Mouse (Mus musculus): ENCODE measurements around the gene Ccnq. TPM values are rescaled to one million over a fixed set of nuclear protein-coding genes. Genes with fewer than 3 reads are reported as not detected.

Ccnq gene
- polyA plus RNA-seq, 1 experiment from 2014 or later: 35.1 TPM

DNA sequence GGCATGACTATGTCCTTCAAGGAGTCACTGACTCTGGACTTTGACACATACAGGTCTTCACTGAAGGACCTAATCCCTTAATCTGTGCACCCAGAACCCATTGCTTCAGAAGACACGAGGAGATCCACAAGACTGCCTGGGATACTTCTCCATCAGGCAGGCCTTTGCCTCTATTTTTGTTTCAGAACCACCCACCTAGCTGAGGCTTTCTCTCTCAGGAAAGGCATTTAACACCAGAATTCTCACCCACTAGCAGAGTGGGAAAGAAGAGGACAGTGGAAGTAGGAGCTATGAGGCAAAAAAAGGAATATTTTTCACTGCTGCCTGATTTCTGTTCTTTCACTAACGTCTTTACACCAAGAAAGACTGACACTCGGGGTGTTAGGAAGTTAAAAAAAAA is 25.2 kb downstream of the Ccnq start:
- Histone ChIP-seq H3K27me3 (ENCODE audit: control insufficient read depth, insufficient read depth, low read depth, low read length) (no peaks in the 10 kb centered on the region), H3K27ac (ENCODE audit: low read length) (no peak overlapping the region), H3K36me3 (ENCODE audit: control insufficient read depth, insufficient read depth, low read length) (no peaks in the 10 kb centered on the region), H3K9ac (ENCODE audit: low read length) (no peak overlapping the region), H3K4me2 (ENCODE audit: low read depth, low read length) (no peak overlapping the region), H3K9me3 (ENCODE audit: control insufficient read depth, low read length) (no peaks in the 10 kb centered on the region), H3K4me3 (ENCODE audit: low read length) (no peak overlapping the region), H3K4me1 (replicated peaks; ENCODE audit: control insufficient read depth, insufficient read depth, low read length) (no peaks in the 10 kb centered on the region)
- WGBS: 66% methylated on average over 3 of the region's 3 CpGs
- no peak for ATAC-seq (ENCODE audit: low read depth)

DNA sequence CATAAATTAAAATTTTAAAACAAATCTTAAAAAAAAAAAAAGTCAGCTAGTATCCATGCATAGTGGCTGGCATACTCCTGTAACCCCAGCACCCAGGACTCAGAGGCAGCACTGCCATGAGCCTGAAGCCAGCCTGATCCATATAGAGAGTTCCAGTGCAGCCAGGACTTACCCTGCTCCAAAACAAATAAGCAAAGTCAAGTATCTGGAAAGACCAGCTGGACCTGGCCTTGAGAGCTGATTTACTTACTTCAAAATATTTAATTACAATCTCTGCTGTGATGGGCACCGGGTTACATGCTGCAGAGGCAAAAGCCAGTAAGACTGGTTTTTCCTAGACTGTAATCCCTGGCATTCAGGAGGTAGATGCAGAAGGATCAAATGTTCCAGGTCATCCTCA is 26.7 kb downstream of the Ccnq start:
- no peaks in the 10 kb centered on the region for H3K27me3 ChIP-seq (ENCODE audit: control insufficient read depth, insufficient read depth, low read depth, low read length)
- H3K27ac ChIP-seq (ENCODE audit: low read length): no peak overlapping the region
- peak; percentile 82 for ATAC-seq (ENCODE audit: low read depth)
- no peaks in the 10 kb centered on the region for H3K9me3 ChIP-seq (ENCODE audit: control insufficient read depth, low read length)
- WGBS: 50% methylated on average over 1 of the region's 1 CpGs
- no peak overlapping the region for H3K4me2 ChIP-seq (ENCODE audit: low read depth, low read length)
- no peaks in the 10 kb centered on the region for H3K4me1 ChIP-seq (replicated peaks; ENCODE audit: control insufficient read depth, insufficient read depth, low read length)
- no peak overlapping the region for H3K9ac ChIP-seq (ENCODE audit: low read length)
- H3K36me3 ChIP-seq (ENCODE audit: control insufficient read depth, insufficient read depth, low read length): no peaks in the 10 kb centered on the region
- H3K4me3 ChIP-seq (ENCODE audit: low read length): no peak overlapping the region

- Histone ChIP-seq H3K4me3 (ENCODE audit: low read length) (no peak overlapping the region), H3K27ac (ENCODE audit: low read length) (peak overlapping the region; percentile 76), H3K4me1 (replicated peaks; ENCODE audit: control insufficient read depth, insufficient read depth, low read length) (no peaks in the 10 kb centered on the region), H3K9ac (ENCODE audit: low read length) (no peak overlapping the region), H3K9me3 (ENCODE audit: control insufficient read depth, low read length) (no peaks in the 10 kb centered on the region), H3K4me2 (ENCODE audit: low read depth, low read length) (no peak overlapping the region), H3K27me3 (ENCODE audit: control insufficient read depth, insufficient read depth, low read depth, low read length) (no peaks in the 10 kb centered on the region), H3K36me3 (ENCODE audit: control insufficient read depth, insufficient read depth, low read length) (no peaks in the 10 kb centered on the region)
- 60% methylated on average over 2 of the region's 2 CpGs for WGBS
- ATAC-seq (ENCODE audit: low read depth): peak; percentile 78
Observed at GRCm38 (mm10) chr11:78721419-78721818, 30.1 kb downstream of the Ccnq start.

DNA sequence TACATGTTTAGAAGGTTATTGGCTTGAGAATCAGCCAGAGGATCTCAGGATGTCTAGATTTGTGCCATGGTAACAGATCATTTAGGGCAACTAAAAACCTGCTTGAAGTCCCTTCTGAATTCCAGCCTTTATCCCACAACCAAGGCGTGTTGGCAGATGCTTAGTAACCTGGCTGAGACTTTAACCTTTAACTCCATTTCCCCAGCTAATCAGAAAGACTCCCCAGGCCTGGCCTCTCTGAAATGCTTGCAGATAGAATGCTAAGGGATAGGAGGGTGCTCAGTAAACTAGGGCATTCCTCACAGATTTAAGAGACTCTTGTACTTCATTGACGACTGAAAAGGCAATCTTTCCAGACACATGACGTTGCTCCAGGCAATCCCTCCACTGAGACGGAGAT is 33.9 kb downstream of the Ccnq start:
- no peak overlapping the region for H3K4me2 ChIP-seq (ENCODE audit: low read depth, low read length)
- H3K27ac ChIP-seq (ENCODE audit: low read length): no peak overlapping the region
- 43% methylated on average over 4 of the region's 4 CpGs for WGBS
- H3K36me3 ChIP-seq (ENCODE audit: control insufficient read depth, insufficient read depth, low read length): no peaks in the 10 kb centered on the region
- no peaks in the 10 kb centered on the region for H3K9me3 ChIP-seq (ENCODE audit: control insufficient read depth, low read length)
- no peaks in the 10 kb centered on the region for H3K4me1 ChIP-seq (replicated peaks; ENCODE audit: control insufficient read depth, insufficient read depth, low read length)
- no peaks in the 10 kb centered on the region for H3K27me3 ChIP-seq (ENCODE audit: control insufficient read depth, insufficient read depth, low read depth, low read length)
- H3K9ac ChIP-seq (ENCODE audit: low read length): no peak overlapping the region
- H3K4me3 ChIP-seq (ENCODE audit: low read length): no peak overlapping the region
- no peak for ATAC-seq (ENCODE audit: low read depth)

- Histone ChIP-seq H3K4me3 (ENCODE audit: low read length) (no peak overlapping the region), H3K36me3 (ENCODE audit: control insufficient read depth, insufficient read depth, low read length) (no peaks in the 10 kb centered on the region), H3K27ac (ENCODE audit: low read length) (no peak overlapping the region), H3K4me1 (replicated peaks; ENCODE audit: control insufficient read depth, insufficient read depth, low read length) (no peaks in the 10 kb centered on the region; the same call in 1 of the 2 replicates), H3K9me3 (ENCODE audit: control insufficient read depth, low read length) (no peaks in the 10 kb centered on the region), H3K27me3 (ENCODE audit: control insufficient read depth, insufficient read depth, low read depth, low read length) (no peaks in the 10 kb centered on the region), H3K9ac (ENCODE audit: low read length) (no peak overlapping the region), H3K4me2 (ENCODE audit: low read depth, low read length) (no peak overlapping the region)
- ATAC-seq (ENCODE audit: low read depth): no peak
- WGBS: 65% methylated on average over 2 of the region's 2 CpGs
Observed at GRCm38 (mm10) chr11:78708642-78709041, 42.9 kb downstream of the Ccnq start.

DNA sequence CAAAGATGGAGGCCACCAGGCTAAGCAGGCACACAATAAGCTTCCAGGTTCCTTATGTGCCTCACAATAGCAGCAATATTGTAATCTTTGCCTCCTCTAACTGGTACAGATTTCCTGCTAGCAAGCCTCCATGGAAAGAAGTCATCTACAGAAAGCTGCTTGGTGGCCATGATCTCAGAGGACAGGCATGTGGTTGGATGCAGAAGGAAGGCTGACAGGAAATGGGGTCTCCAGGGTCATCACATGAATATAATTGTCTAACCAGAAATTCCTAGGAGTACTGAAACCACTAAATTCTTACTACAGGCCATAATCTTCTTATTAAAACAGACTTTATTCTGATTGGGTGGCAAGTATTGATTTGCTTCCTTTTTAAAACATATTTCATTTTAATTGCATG is 45.5 kb downstream of the Ccnq start:
- H3K27ac ChIP-seq (ENCODE audit: low read length): no peak overlapping the region
- no peaks in the 10 kb centered on the region for H3K9me3 ChIP-seq (ENCODE audit: control insufficient read depth, low read length)
- no peak overlapping the region for H3K4me2 ChIP-seq (ENCODE audit: low read depth, low read length)
- H3K4me3 ChIP-seq (ENCODE audit: low read length): no peak overlapping the region
- H3K36me3 ChIP-seq (ENCODE audit: control insufficient read depth, insufficient read depth, low read length): no peaks in the 10 kb centered on the region
- ATAC-seq (ENCODE audit: low read depth): no peak
- H3K27me3 ChIP-seq (ENCODE audit: control insufficient read depth, insufficient read depth, low read depth, low read length): no peaks in the 10 kb centered on the region
- no peaks in the 10 kb centered on the region; the same call in 1 of the 2 replicates for H3K4me1 ChIP-seq (replicated peaks; ENCODE audit: control insufficient read depth, insufficient read depth, low read length)
- no peak overlapping the region for H3K9ac ChIP-seq (ENCODE audit: low read length)

GRCm38 (mm10) chr11:78703085-78703484 is 48.4 kb downstream of the Ccnq start:
- no peaks in the 10 kb centered on the region; the same call in 1 of the 2 replicates for H3K4me1 ChIP-seq (replicated peaks; ENCODE audit: control insufficient read depth, insufficient read depth, low read length)
- no peak overlapping the region for H3K27ac ChIP-seq (ENCODE audit: low read length)
- H3K4me2 ChIP-seq (ENCODE audit: low read depth, low read length): no peak overlapping the region
- no peak for ATAC-seq (ENCODE audit: low read depth)
- H3K9ac ChIP-seq (ENCODE audit: low read length): no peak overlapping the region
- no peak overlapping the region for H3K4me3 ChIP-seq (ENCODE audit: low read length)
- 60% methylated on average over 5 of the region's 5 CpGs for WGBS
- no peaks in the 10 kb centered on the region for H3K36me3 ChIP-seq (ENCODE audit: control insufficient read depth, insufficient read depth, low read length)
- no peaks in the 10 kb centered on the region for H3K27me3 ChIP-seq (ENCODE audit: control insufficient read depth, insufficient read depth, low read depth, low read length)
- H3K9me3 ChIP-seq (ENCODE audit: control insufficient read depth, low read length): no peaks in the 10 kb centered on the region

DNA sequence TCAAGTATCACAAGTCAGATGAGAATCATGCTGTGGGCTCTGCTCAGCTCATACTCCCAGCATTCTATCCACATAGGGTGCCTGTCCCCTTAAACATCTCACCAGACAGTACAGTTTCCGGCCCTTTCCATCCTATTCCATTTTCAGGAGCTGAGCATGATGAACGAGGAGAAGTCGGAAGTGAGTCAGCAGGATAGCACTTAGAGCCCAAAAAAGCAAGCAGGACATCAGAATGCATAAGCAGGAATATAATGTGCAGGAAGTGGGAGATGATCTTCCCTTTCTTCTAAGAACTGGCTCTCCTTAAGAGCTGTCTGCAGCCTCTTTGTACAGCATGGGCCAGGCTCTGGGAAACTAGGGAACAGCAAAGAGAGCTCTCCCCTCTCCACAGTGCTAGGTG is 49.2 kb downstream of the Ccnq start:
- H3K4me1 ChIP-seq (replicated peaks; ENCODE audit: control insufficient read depth, insufficient read depth, low read length): no peaks in the 10 kb centered on the region; the same call in 1 of the 2 replicates
- H3K36me3 ChIP-seq (ENCODE audit: control insufficient read depth, insufficient read depth, low read length): no peaks in the 10 kb centered on the region
- H3K4me3 ChIP-seq (ENCODE audit: low read length): no peak overlapping the region
- H3K27me3 ChIP-seq (ENCODE audit: control insufficient read depth, insufficient read depth, low read depth, low read length): no peaks in the 10 kb centered on the region
- WGBS: 32% methylated on average over 3 of the region's 3 CpGs
- no peaks in the 10 kb centered on the region for H3K9me3 ChIP-seq (ENCODE audit: control insufficient read depth, low read length)
- no peak overlapping the region for H3K4me2 ChIP-seq (ENCODE audit: low read depth, low read length)
- no peak overlapping the region for H3K9ac ChIP-seq (ENCODE audit: low read length)
- no peak for ATAC-seq (ENCODE audit: low read depth)
- no peak overlapping the region for H3K27ac ChIP-seq (ENCODE audit: low read length)

Data from lung, embryonic 16.5 days (tissue).